Mouse (Mus musculus) hindbrain, embryonic 10.5 days (tissue): ENCODE data around the gene Dok7. TPM values are rescaled to one million over a fixed set of nuclear protein-coding genes. Genes with fewer than 3 reads are reported as not detected.

ENCODE experiments used
- DNase-seq: peaks from one replicate; pipeline ENCODE4 v3.0.0-alpha.2; 2017; ENCODE audit warnings: low spot score
- H3K27ac ChIP-seq: fragments of 300-500 bp; sonication (generic); 2 replicates; pipeline ENCODE4 v1.5.1; 2016; ENCODE audit warnings: mild to moderate bottlenecking, moderate library complexity
- H3K27me3 ChIP-seq: fragments of 300-500 bp; sonication (generic); 2 replicates; pipeline ENCODE4 v1.6.1; 2016; ENCODE audit warnings: mild to moderate bottlenecking; ENCODE audit not compliant: poor library complexity, insufficient read depth, severe bottlenecking
- H3K36me3 ChIP-seq: fragments of 300-500 bp; sonication (generic); 2 replicates; pipeline ENCODE4 v1.6.1; 2016; ENCODE audit warnings: mild to moderate bottlenecking, moderate library complexity
- H3K4me1 ChIP-seq: fragments of 300-500 bp; sonication (generic); replicated peaks from 2 replicates; pipeline ENCODE4 v1.6.1; 2016; ENCODE audit warnings: mild to moderate bottlenecking
- H3K4me3 ChIP-seq: fragments of 300-500 bp; sonication (generic); 2 replicates; pipeline ENCODE4 v1.5.1; 2016; ENCODE audit warnings: mild to moderate bottlenecking, moderate library complexity
- H3K9me3 ChIP-seq: fragments of 300-500 bp; sonication (generic); 2 replicates; pipeline ENCODE4 v1.6.1; 2016; ENCODE audit warnings: mild to moderate bottlenecking, moderate library complexity
- WGBS: fragments of 180-500 bp; shearing (Covaris S2); methylation state at CpG from one replicate; pipeline ENCODE4 v1.1.7; 2016; 5-methylcytosine and 5-hydroxymethylcytosine counted together
- polyA plus RNA-seq: library from polyadenylated mRNA; unstranded; fragments of >200 nt; fragmentation: Nextera tagmentation; extraction: Ambion mirVana; gene quantifications from 2 replicates; pipeline ENCODE4 v1.2.1, GENCODE M21; 2016

Gene Dok7
- polyA plus RNA-seq, 1 experiment from 2014 or later, result 0.30 TPM

DNA sequence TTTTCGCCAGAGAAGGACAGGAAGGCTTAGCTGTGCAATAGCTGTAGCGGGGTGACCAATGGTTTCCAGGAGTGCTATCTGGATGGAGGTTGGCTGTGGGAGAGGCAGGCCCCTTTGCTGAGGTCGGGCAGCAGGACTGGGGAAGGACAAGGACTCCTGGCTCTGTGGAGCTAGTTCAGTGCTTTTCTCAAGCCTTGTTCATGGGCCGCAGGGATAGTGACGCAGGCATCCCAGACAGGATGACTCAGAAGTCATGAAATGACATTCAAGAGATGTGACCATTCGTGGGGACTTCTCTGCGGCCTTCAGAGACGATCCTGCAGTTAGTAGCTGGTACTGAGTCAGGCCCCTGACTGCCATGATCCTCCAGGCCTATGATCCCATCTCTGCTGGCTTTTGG is 13.7 kb downstream of the Dok7 start:
- Histone ChIP-seq H3K36me3 (no peaks in the 10 kb centered on the region), H3K4me1 (peaks cover 26% of the 10 kb centered on the region; the same call in 1 of the 2 replicates), H3K27me3 (no peaks in the 10 kb centered on the region), H3K27ac (peak overlapping the region; percentile 40; the same call in 1 of the 2 replicates), H3K9me3 (no peaks in the 10 kb centered on the region), H3K4me3 (no peak overlapping the region)
- 88% methylated on average over 8 of the region's 8 CpGs for WGBS
- no peak for DNase-seq

GRCm38 (mm10) chr5:35070953-35071352 is 14.4 kb downstream of the Dok7 start:
- no peak for DNase-seq
- H3K27me3 ChIP-seq, result no peaks in the 10 kb centered on the region
- WGBS, result 55% methylated on average over 7 of the region's 7 CpGs
- H3K27ac ChIP-seq, result peak overlapping the region; percentile 19; the same call in 1 of the 2 replicates
- H3K4me1 ChIP-seq, result peaks cover 28% of the 10 kb centered on the region; the same call in 1 of the 2 replicates
- H3K4me3 ChIP-seq, result no peak overlapping the region
- no peaks in the 10 kb centered on the region for H3K9me3 ChIP-seq
- H3K36me3 ChIP-seq, result no peaks in the 10 kb centered on the region

DNA sequence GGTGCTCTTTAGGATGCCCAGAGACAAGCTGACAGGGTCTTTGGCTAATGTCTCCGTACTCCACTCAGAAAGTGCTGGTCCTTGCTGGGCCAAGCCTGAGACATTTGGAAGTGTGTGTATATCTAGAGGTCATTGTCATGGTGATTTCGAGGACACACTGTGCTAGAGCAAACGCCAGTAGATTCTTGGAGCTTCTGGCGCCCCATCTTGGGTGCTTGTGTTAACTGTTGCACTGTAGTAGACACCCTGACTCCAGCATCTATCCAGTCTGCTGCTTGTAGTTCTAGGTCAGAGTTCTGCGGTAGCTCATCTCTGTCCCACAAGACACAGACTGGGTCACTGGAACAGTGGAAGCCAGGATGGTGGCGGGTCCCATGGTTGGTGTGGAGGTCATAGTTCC is 15.3 kb downstream of the Dok7 start:
- 89% methylated on average over 6 of the region's 6 CpGs for WGBS
- Histone ChIP-seq H3K27ac (no peak overlapping the region), H3K36me3 (no peaks in the 10 kb centered on the region), H3K4me3 (no peak overlapping the region), H3K4me1 (peaks cover 30% of the 10 kb centered on the region; the same call in 1 of the 2 replicates), H3K9me3 (no peaks in the 10 kb centered on the region), H3K27me3 (no peaks in the 10 kb centered on the region)
- DNase-seq, result no peak

DNA sequence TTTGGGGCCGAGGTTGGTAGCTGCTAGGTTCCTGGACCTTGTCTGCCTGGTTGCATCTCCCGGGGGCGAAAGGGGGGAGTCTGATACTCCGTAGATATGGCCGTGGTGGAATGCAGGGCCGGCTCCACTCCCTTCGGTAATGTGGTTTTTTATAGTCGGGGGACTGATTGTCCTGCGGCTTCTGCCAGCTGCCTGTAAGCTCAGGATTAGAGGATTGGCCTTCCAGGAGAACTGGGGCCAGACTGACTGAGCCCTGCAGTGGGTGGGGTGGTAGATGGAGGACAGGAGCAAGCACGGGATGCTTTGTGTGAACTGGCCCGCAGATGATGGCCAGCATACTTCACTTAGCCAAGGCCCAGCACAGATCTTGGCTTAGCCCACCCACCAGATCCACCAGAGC is 16.7 kb downstream of the Dok7 start:
- Histone ChIP-seq H3K27ac (no peak overlapping the region), H3K9me3 (no peaks in the 10 kb centered on the region), H3K4me1 (peaks cover 25% of the 10 kb centered on the region; the same call in 1 of the 2 replicates), H3K4me3 (no peak overlapping the region), H3K36me3 (no peaks in the 10 kb centered on the region), H3K27me3 (peaks cover 9% of the 10 kb centered on the region)
- WGBS, result 91% methylated on average over 11 of the region's 11 CpGs
- DNase-seq, result no peak

DNA sequence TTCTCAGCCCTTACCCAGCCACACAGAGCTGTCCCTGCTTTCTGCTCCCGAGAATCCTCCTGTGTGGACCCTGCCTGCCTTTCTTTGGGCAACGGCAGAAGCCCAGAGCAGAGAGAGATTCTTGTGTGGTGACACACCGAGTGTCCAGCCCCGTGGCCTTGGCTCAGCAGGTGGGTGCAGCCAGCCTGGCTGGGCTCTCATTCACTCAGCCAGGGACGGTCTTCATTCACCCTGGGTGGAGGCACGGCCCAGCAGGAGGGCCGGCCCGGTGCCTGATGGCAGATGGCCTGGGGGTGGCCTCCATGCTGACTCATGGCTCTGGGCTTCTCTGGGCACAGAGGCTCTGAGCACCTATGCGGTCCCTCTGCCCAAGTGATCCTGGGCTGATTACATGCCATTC is 17.4 kb downstream of the Dok7 start:
- peaks cover 16% of the 10 kb centered on the region for H3K27me3 ChIP-seq
- H3K4me3 ChIP-seq, result no peak overlapping the region
- H3K27ac ChIP-seq, result 0 out of 2 replicates have a peak overlapping the region, but pooled peaks have one; percentile 19
- DNase-seq, result no peak
- H3K4me1 ChIP-seq, result peaks cover 25% of the 10 kb centered on the region
- 69% methylated on average over 9 of the region's 9 CpGs for WGBS
- H3K36me3 ChIP-seq, result no peaks in the 10 kb centered on the region
- no peaks in the 10 kb centered on the region for H3K9me3 ChIP-seq

DNA sequence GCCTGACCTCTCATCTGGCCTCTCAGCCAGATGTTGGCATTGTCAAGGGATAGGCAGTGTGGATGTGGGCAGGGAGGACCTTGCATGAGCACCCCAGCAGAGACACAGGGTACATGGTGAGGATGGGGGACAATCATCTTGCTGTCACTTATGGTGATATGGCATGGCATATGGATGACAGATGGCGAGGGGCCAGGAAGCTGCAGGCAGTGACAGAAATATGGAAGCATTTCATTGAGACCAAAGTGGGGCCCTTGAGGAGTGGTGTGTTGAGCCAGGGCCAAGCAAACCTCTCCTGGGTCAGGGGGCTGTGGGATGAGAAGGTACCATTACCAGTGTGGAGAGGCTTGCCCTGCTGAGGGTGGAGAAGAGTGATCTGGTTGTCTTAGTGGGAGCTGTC is 19.8 kb downstream of the Dok7 start:
- H3K27ac ChIP-seq, result no peak overlapping the region
- no peak for DNase-seq
- peaks cover 33% of the 10 kb centered on the region for H3K27me3 ChIP-seq
- no peaks in the 10 kb centered on the region for H3K9me3 ChIP-seq
- H3K36me3 ChIP-seq, result no peaks in the 10 kb centered on the region
- peaks cover 36% of the 10 kb centered on the region for H3K4me1 ChIP-seq
- no peak overlapping the region for H3K4me3 ChIP-seq
- 92% methylated on average over 1 of the region's 1 CpGs for WGBS

DNA sequence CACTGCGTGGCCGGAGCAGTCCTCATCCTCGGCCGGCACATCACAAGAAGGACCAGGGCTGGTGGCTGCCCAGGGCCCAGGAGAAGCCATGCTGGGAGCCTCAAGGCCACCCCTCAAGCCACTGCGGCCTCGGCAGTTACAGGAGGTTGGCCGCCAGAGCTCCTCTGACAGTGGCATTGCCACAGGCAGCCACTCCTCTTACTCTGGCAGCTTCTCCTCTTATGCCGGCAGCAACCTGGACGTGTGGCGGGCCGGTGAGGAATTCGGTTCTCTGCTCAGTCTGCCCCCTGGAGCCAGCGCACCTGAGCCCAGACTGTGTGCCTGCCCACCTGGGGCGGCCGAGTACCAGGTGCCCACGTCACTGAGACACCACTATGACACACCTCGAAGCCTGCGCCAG is 22.5 kb downstream of the Dok7 start:
- WGBS, result 28% methylated on average over 18 of the region's 18 CpGs
- no peaks in the 10 kb centered on the region for H3K9me3 ChIP-seq
- DNase-seq, result no peak
- no peak overlapping the region for H3K27ac ChIP-seq
- H3K36me3 ChIP-seq, result no peaks in the 10 kb centered on the region
- peaks cover 33% of the 10 kb centered on the region for H3K27me3 ChIP-seq
- H3K4me1 ChIP-seq, result peaks cover 38% of the 10 kb centered on the region
- no peak overlapping the region for H3K4me3 ChIP-seq

DNA sequence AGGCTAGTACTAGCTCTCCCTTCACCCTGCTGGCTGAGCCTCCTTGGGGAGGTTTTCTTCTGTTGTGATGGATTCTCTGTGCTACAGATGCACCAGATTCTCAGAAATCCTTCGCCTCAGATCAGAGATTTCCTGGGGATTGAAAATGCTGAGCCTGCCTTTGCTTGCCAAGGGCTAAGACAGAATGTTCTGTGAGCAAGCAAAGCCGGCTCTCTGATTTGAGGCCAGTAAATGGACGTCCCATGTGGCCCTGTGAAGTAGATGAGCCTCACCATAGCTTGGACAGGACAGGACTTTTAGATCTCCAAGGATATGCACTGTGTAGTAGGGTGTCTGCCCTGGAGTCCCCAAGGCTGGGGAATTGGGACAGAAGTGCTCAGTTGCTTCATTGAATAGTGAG is 28.3 kb downstream of the Dok7 start:
- DNase-seq, result no peak
- H3K9me3 ChIP-seq, result no peaks in the 10 kb centered on the region
- H3K4me3 ChIP-seq, result no peak overlapping the region
- peaks cover 7% of the 10 kb centered on the region for H3K27me3 ChIP-seq
- H3K27ac ChIP-seq, result no peak overlapping the region
- no peaks in the 10 kb centered on the region for H3K36me3 ChIP-seq
- peaks cover 20% of the 10 kb centered on the region for H3K4me1 ChIP-seq
- 78% methylated on average over 3 of the region's 3 CpGs for WGBS

DNA sequence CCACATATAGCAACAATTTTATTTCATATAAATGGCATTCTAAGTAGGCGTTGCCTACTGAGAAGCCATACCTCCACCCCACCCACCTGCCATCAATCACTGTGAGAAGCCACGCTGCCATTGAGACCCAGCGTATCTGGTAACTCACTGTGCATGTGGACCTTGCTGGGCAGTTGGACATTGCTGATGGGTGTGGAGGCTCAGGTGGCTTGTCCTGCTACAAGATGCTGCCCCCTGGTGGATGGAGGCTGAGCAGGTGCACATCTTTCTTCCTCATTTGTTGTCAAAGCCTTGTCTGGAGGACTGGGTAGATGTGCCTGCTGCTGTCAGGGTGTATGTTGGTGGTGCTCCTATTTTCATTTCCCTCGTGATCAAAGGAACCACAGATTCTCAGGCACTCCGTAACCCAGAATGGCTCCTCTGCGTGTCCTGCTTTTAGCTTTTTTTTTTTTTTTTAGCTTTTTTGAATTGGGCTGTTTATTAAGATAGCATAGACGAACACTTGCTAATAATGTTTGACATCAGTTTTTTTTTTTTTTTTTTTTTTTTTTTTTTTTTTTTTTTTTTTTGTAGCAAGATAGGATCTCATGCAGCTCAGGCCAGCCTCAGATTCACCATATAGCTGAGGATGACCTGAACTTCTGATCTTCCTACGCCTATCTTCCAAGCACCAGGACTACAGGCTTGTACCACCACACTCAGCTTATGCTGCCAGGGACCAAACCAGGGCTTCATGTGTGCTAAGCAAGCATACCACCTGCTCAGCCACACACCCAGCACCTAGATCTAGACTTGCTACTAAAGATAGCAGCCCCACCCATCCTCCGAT is 32.4 kb downstream of the Dok7 start:
- no peak overlapping the region for H3K4me3 ChIP-seq
- 67% methylated on average over 9 of the region's 9 CpGs for WGBS
- H3K27me3 ChIP-seq, result no peaks in the 10 kb centered on the region
- peak; percentile 77 for DNase-seq
- H3K36me3 ChIP-seq, result peaks cover 32% of the 10 kb centered on the region
- no peaks in the 10 kb centered on the region; the same call in 1 of the 2 replicates for H3K4me1 ChIP-seq
- H3K9me3 ChIP-seq, result no peaks in the 10 kb centered on the region
- H3K27ac ChIP-seq, result no peak overlapping the region

- H3K36me3 ChIP-seq, result peaks cover 36% of the 10 kb centered on the region
- no peaks in the 10 kb centered on the region; the same call in 1 of the 2 replicates for H3K4me1 ChIP-seq
- H3K4me3 ChIP-seq, result no peak overlapping the region
- WGBS, result 86% methylated on average over 5 of the region's 5 CpGs
- no peak overlapping the region for H3K27ac ChIP-seq
- DNase-seq, result no peak
- no peaks in the 10 kb centered on the region for H3K27me3 ChIP-seq
- no peaks in the 10 kb centered on the region for H3K9me3 ChIP-seq
Observed at GRCm38 (mm10) chr5:35089614-35089963, 33.0 kb downstream of the Dok7 start.

- H3K4me3 ChIP-seq, result no peak overlapping the region
- H3K27ac ChIP-seq, result no peak overlapping the region
- no peaks in the 10 kb centered on the region for H3K9me3 ChIP-seq
- H3K4me1 ChIP-seq, result no peaks in the 10 kb centered on the region
- H3K36me3 ChIP-seq, result peaks cover 57% of the 10 kb centered on the region
- no peak for DNase-seq
- 90% methylated on average over 3 of the region's 3 CpGs for WGBS
- no peaks in the 10 kb centered on the region for H3K27me3 ChIP-seq
Observed at GRCm38 (mm10) chr5:35091636-35092035, 35.1 kb downstream of the Dok7 start.

GRCm38 (mm10) chr5:35103086-35103485 is 46.5 kb downstream of the Dok7 start:
- peaks cover 46% of the 10 kb centered on the region for H3K36me3 ChIP-seq
- 87% methylated on average over 8 of the region's 8 CpGs for WGBS
- no peaks in the 10 kb centered on the region for H3K9me3 ChIP-seq
- no peak overlapping the region for H3K27ac ChIP-seq
- no peak overlapping the region for H3K4me3 ChIP-seq
- H3K4me1 ChIP-seq, result peaks cover 28% of the 10 kb centered on the region
- no peaks in the 10 kb centered on the region for H3K27me3 ChIP-seq
- no peak for DNase-seq

- H3K27me3 ChIP-seq, result no peaks in the 10 kb centered on the region
- 91% methylated on average over 2 of the region's 2 CpGs for WGBS
- H3K9me3 ChIP-seq, result no peaks in the 10 kb centered on the region
- peaks cover 41% of the 10 kb centered on the region for H3K36me3 ChIP-seq
- 0 out of 2 replicates have a peak overlapping the region, but pooled peaks have one; percentile 75 for H3K4me3 ChIP-seq
- peaks cover 28% of the 10 kb centered on the region for H3K4me1 ChIP-seq
- no peak for DNase-seq
- no peak overlapping the region for H3K27ac ChIP-seq
Observed at GRCm38 (mm10) chr5:35103528-35103927, 47.0 kb downstream of the Dok7 start.
